Mouse (Mus musculus): ENCODE data around the gene Pigm.

The Pigm gene

GRCm38 (mm10) chr1:172376198-172376667, at the start of gene Pigm:
Gene Pigm, plus strand, starts transcription at chr1:172376546.
- in situ Hi-C loops (cut with MboI; ENCODE audit: low pct_unique_long_range_greater_than_20kb in 1 of 2, low sequenced_read_pairs in 2 of 2, unreplicated experiment in 1 of 2): no loop called here

DNA sequence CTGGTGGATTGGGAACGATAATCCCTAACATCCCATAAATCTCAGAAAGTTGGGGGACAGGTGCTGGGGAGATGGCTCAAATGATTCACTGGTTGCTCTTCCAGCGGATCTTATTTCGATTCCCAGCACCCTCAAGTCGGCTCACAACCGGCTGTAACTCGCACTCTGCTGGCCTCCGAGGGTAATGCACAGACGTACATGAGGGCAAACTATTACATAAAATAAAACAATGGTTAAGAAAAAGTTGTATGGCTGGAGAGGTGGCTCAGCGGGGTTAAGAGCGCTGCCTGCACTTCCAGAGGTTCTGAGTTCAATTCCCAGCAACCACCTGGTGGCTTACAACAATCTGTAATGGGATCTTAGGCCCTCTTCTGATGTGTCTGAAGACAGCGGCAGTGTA, 49.7 kb upstream of the Pigm start:
- in situ Hi-C loops (cut with MboI; ENCODE audit: low pct_unique_long_range_greater_than_20kb in 1 of 2, low sequenced_read_pairs in 2 of 2, unreplicated experiment in 1 of 2): no loop called here

DNA sequence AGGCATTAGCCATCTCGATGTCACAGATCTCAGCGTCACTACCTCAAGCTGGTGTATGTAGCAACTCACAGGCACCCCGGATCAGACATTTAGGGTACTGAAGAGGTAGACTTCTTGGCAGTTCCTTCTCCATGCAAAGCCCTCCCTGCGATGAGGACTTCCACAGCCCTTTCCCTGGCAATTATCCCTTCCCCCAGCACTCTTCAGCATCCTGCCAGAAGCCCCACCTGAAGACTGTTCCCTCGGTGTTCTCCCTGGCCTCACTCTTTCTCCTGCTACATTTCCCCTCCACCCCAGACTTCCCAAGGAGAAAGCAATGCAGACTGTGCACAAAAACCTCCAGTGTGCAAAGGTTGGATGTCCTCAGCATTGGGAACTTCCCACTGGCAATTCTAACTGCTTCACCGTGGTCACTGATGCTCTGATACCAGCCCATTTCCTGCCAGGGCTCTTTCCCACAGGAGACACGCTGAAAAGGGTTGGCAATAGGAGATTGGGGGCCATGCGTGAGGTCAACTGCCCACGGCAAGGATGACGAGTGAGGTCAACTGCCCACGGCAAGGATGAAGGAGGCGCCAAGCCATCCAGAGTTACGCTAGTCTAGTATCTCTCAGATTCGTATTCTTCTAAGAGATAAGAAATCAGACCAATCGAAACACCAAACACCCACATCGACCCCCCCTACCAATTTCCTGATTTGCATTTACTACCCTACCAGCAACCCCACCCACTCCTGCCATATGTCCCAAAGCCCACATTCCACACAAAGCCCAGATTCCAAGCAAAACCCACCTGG, 48.9 kb upstream of the Pigm start:
- in situ Hi-C loops (cut with MboI; ENCODE audit: low pct_unique_long_range_greater_than_20kb in 1 of 2, low sequenced_read_pairs in 2 of 2, unreplicated experiment in 1 of 2): no loop called here

DNA sequence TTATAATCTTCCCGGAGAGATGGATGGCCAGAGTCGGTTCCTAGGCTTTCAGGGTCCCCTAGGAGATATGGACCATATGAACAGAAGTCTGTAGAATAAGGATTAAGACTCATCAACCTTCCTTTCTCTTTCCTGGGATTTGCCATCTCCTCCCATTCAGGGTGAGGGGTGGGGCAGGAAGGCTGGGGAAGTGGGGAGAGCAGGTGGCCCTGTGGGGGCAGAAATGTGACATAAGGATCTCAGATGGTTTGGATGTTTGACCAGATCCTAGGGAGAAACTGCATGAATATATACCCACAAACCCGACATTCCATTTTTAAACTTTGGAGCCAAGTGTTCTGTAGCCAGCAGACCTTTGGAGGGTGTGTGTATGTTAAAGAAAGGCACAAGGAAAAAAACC, 48.3 kb upstream of the Pigm start:
- in situ Hi-C loops (cut with MboI; ENCODE audit: low pct_unique_long_range_greater_than_20kb in 1 of 2, low sequenced_read_pairs in 2 of 2, unreplicated experiment in 1 of 2): no loop called here

DNA sequence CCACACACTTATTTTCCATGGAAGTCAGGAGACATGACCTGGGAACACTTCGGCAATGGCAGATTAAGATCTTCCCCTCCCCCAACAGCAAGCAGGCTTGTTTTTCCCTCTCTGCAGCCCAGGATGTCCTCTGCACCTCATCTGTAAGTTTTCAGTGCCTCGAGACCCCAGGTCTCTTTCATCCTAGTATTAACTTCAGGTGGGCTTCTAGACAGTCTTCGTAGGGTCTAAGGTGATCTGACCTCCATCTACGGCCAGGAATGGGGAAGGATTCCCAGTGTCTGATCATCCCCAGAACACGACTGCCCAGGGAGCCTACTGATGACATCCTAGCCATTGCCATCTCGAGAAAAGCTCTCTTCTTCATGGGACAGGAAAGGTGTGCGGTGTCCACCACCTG, 47.9 kb upstream of the Pigm start:
- in situ Hi-C loops (cut with MboI; ENCODE audit: low pct_unique_long_range_greater_than_20kb in 1 of 2, low sequenced_read_pairs in 2 of 2, unreplicated experiment in 1 of 2): no loop called here

- in situ Hi-C loops (cut with MboI; ENCODE audit: low pct_unique_long_range_greater_than_20kb in 1 of 2, low sequenced_read_pairs in 2 of 2, unreplicated experiment in 1 of 2): no loop called here
Measured at GRCm38 (mm10) chr1:172329131-172329530, 47.2 kb upstream of the Pigm start, which contains the start of gene Kcnj9. Gene Kcnj9, minus strand, starts transcription at chr1:172329318.

DNA sequence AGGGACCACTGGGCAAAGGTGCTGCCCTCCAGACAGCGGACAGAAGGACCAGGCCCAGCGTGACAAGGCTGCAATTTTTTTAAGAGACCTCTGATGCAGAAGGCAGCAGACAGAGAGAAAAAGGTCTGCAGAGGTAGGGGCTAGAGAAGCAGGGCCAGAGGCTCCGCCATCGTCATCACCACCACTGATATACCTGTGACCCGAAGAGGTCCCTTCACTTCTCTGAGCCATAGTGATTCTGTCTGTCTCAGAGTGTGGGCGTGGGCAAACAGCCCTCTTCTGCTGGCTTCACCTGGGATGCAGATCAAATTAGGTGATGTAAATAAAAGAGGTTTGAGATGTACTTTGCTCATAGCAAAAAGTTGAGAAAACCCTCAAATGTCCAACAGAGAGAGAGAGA, 46.7 kb upstream of the Pigm start:
- in situ Hi-C loops (cut with MboI; ENCODE audit: low pct_unique_long_range_greater_than_20kb in 1 of 2, low sequenced_read_pairs in 2 of 2, unreplicated experiment in 1 of 2): no loop called here

GRCm38 (mm10) chr1:172331422-172331947, 44.9 kb upstream of the Pigm start:
- in situ Hi-C loops (cut with MboI; ENCODE audit: low pct_unique_long_range_greater_than_20kb in 1 of 2, low sequenced_read_pairs in 2 of 2, unreplicated experiment in 1 of 2): no loop called here

DNA sequence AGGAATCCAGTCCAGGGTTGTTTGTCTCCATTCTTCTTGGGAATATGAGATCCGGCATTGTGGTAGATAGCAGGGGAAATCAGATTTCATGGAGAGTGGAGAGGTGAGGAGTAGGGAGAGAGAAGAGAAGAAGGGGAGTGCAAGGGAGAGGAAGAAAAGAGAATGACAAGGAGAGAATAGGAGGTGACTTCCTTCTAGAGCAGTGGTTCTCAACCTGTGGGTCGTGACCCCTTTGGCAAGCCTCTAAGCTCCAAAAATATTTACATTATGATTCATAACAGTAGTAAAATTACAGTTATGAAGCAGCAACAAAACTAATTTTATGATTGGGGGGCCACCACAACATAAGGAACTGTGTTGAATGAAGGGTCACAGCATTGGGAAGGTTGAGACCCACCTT, 43.4 kb upstream of the Pigm start:
- in situ Hi-C loops (cut with MboI; ENCODE audit: low pct_unique_long_range_greater_than_20kb in 1 of 2, low sequenced_read_pairs in 2 of 2, unreplicated experiment in 1 of 2): no loop called here

DNA sequence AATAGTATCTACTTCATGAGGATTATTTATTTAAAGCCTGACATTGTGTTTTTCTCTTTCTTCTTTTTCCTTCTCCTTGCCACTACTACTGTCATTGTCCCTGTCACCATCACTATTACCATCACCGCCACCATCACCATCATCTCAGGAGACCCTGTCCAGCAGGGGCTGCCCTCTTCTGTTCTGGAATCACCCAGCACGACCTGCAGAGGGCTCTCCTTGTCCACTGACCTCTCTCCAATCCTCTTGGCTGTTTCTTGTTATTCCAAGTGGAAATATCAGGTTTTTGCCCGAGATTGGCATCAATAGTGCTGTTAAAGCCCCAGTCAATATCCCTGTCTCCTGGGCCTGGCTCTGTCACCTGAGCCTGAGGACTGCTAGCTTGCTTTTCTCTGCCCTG, 42.8 kb upstream of the Pigm start:
- in situ Hi-C loops (cut with MboI; ENCODE audit: low pct_unique_long_range_greater_than_20kb in 1 of 2, low sequenced_read_pairs in 2 of 2, unreplicated experiment in 1 of 2): no loop called here

DNA sequence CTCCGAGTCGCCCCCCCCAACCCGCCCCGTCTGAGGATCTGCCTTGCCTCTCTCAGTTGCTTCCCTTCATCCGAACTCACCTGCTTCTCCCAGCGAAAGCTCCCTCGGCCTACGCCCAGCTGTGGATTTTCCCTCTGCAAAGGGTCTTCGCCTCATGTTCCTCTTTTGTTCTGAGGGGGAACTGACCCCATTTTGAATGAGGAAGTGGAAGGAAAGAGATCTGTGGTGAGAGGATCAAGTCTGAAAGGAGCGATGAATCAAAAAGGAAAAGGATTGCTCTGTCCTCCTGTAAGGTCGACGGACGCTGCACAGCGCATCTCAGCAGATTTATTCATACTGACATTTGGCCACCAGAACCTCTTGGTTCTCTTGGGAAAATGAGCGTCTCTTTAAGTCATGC, 40.5 kb upstream of the Pigm start:
- in situ Hi-C loops (cut with MboI; ENCODE audit: low pct_unique_long_range_greater_than_20kb in 1 of 2, low sequenced_read_pairs in 2 of 2, unreplicated experiment in 1 of 2): no loop called here

GRCm38 (mm10) chr1:172337411-172338185, 38.7 kb upstream of the Pigm start:
- in situ Hi-C loops (cut with MboI; ENCODE audit: low pct_unique_long_range_greater_than_20kb in 1 of 2, low sequenced_read_pairs in 2 of 2, unreplicated experiment in 1 of 2): no loop called here

- in situ Hi-C loops (cut with MboI; ENCODE audit: low pct_unique_long_range_greater_than_20kb in 1 of 2, low sequenced_read_pairs in 2 of 2, unreplicated experiment in 1 of 2): no loop called here
Measured at GRCm38 (mm10) chr1:172340729-172341321, 35.5 kb upstream of the Pigm start, which contains the start of gene Kcnj10. Gene Kcnj10, plus strand, starts transcription at chr1:172341210.

DNA sequence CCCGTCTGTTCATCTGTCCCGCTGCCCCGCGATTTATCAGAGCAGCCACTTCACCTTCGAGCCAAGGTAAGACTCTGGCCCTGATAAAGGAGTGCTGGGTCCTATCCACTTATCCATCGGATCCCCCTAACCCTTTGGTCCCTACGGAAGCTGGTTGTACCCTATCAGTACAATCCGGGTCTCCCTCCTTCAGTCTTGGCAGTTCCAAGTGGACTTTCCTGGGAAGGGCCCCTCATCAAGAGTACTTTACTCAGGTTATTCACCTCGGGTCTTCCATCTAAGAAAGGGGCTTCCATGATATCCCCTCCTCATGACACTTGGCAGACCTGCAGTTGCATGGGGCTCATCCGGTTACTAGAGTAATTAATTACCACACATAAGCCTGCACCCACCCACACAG, 35.0 kb upstream of the Pigm start:
- in situ Hi-C loops (cut with MboI; ENCODE audit: low pct_unique_long_range_greater_than_20kb in 1 of 2, low sequenced_read_pairs in 2 of 2, unreplicated experiment in 1 of 2): no loop called here

- in situ Hi-C loops (cut with MboI; ENCODE audit: low pct_unique_long_range_greater_than_20kb in 1 of 2, low sequenced_read_pairs in 2 of 2, unreplicated experiment in 1 of 2): no loop called here
Measured at GRCm38 (mm10) chr1:172342729-172343128, 33.6 kb upstream of the Pigm start.

DNA sequence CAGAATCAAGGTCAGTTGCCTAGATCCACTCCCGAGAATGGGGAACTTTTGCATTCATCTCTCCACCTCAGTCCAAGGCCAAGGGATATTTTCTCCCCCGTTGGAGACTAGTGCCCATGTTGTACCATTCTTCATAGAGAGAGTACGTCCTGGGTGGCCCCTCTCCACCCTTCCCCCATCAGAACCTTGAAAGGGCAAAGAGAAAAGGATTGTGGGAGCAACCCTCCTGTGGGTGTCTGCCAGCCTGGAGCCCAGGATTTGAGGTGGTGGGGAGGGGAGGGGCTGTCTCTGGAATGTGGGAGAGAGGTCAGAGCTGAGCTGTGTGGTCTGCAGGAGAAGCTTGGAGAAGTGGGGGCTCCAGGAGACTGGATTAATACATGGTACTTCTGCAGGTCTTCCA, 32.4 kb upstream of the Pigm start:
- in situ Hi-C loops (cut with MboI; ENCODE audit: low pct_unique_long_range_greater_than_20kb in 1 of 2, low sequenced_read_pairs in 2 of 2, unreplicated experiment in 1 of 2): no loop called here

DNA sequence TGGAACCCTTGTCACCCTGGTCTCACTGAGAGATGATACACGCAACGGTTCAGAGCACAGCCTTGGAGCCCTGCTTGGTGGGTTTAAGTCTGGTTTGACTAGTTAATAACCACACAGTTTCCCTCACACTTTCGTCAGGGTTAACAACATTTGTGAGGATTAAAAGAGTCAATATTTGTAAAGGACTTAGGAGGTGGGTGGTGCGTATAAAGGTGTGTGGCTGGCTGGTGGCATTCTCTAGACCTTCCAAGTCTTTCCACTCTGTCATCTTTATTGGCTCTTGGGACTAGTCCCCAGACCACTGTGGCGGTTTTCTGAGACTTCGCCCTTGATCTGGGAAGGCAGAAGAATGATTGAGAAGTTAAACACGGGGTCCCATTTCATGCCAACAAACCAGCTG, 31.5 kb upstream of the Pigm start:
- in situ Hi-C loops (cut with MboI; ENCODE audit: low pct_unique_long_range_greater_than_20kb in 1 of 2, low sequenced_read_pairs in 2 of 2, unreplicated experiment in 1 of 2): no loop called here

DNA sequence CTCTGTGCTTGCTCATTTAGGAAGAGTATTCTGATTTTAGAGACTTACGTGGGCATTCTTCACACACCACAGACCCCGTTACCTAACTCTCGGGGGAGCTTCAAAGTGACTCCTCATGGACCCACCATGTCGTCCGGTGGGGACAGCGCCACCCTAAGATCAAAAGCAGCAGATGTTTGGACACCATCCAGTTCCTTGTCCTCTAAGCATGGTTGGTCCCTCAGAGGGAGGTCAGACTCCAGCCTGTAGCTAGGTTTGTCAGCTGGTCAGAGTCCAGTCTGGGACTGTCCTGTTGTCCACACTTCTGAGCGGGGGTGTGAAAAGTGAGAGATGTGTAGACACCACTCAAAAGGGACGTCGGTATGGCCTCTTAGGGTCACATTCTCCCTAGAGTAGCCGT, 29.6 kb upstream of the Pigm start:
- in situ Hi-C loops (cut with MboI; ENCODE audit: low pct_unique_long_range_greater_than_20kb in 1 of 2, low sequenced_read_pairs in 2 of 2, unreplicated experiment in 1 of 2): no loop called here

DNA sequence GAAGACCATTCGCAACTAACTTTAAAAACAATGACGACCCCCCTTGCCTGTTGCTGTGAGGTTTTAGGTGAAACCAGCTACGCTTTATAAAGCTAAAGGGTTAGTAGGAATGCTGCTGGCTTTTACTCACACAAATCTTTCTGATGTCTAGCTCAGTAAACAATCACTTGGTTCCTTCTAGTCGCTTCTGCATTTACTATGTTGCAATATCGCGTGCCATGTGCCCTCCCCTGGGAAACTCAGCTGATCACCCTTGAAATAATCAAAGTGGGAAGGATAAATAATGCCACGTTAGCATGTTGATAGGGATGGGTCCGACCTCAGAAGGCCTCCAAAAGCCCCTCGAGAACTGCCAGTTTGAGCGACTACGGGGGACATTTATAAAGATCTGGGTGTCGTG, 29.0 kb upstream of the Pigm start:
- in situ Hi-C loops (cut with MboI; ENCODE audit: low pct_unique_long_range_greater_than_20kb in 1 of 2, low sequenced_read_pairs in 2 of 2, unreplicated experiment in 1 of 2): no loop called here
